Mouse (Mus musculus): ENCODE results near the gene Scn3b. TPM values are rescaled to one million over a fixed set of nuclear protein-coding genes. Genes with fewer than 3 reads are reported as not detected.

Scn3b gene
- polyA plus RNA-seq, 1 experiment = 0.38 TPM

- Histone ChIP-seq H3K4me3 (ENCODE audit: insufficient read depth, low read depth, low read length) (no peak overlapping the region), H3K4me1 (ENCODE audit: control insufficient read depth, insufficient read depth, low read length) (no peaks in the 10 kb centered on the region), H3K27me3 (replicated peaks; ENCODE audit: control insufficient read depth, insufficient read depth, low read length) (no peaks in the 10 kb centered on the region), H3K36me3 (ENCODE audit: control insufficient read depth, insufficient read depth, low read length) (no peaks in the 10 kb centered on the region), H3K27ac (ENCODE audit: insufficient read depth, low read depth, low read length) (no peak overlapping the region)
- TF ChIP-seq POLR2A (IDR thresholded peaks at IDR 0.05; ENCODE audit: low read depth, low read length) (no peak), CTCF (conservative IDR thresholded peaks at IDR 0.05; ENCODE audit: insufficient read depth, insufficient read length, low read depth, low read length) (no peak)
- no peak for DNase-seq
- WGBS = 41% methylated on average over 9 of the region's 9 CpGs
These were observed 23.6 kb upstream of the Scn3b start for GRCm38 (mm10) chr9:40245466-40245865.

DNA sequence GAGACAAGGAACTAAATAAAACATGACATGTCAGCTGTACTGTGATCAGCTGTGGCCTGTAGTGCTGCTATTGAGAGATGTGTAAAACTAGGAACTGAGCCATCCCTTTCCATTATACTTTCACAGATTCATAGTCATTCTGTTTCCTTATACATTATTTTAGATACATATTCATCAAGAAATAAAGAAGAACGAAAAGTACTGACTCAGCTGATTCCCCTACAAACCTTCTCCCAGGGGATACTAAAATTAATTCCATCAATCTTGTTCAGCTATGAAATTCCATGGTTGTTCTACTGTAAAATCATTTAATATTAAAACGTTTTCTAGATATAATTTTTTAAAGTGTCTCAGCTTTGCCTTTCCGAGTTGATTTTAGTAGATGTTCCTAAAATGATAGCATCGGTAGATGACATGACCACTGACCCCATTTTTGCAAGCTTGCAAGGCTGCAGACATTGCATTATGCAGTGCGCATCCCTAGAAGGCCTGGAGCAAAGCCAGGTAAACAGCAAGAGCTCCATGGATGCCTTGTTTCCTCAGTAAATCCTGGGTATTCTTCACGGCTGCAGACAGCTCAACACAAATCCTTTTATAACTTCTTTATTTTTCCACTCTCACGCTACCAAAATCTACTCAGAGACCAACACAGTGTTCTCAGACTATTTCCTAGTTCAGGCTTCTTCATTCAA, 22.9 kb upstream of the Scn3b start:
- H3K36me3 ChIP-seq (ENCODE audit: control insufficient read depth, insufficient read depth, low read length) = no peaks in the 10 kb centered on the region
- H3K4me3 ChIP-seq (ENCODE audit: insufficient read depth, low read depth, low read length) = no peak overlapping the region
- no peaks in the 10 kb centered on the region for H3K27me3 ChIP-seq (replicated peaks; ENCODE audit: control insufficient read depth, insufficient read depth, low read length)
- no peak overlapping the region for H3K27ac ChIP-seq (ENCODE audit: insufficient read depth, low read depth, low read length)
- no peaks in the 10 kb centered on the region for H3K4me1 ChIP-seq (ENCODE audit: control insufficient read depth, insufficient read depth, low read length)
- WGBS = 84% methylated on average over 7 of the region's 7 CpGs
- TF ChIP-seq CTCF (conservative IDR thresholded peaks at IDR 0.05; ENCODE audit: insufficient read depth, insufficient read length, low read depth, low read length) = no peak
- no peak for TF ChIP-seq POLR2A (IDR thresholded peaks at IDR 0.05; ENCODE audit: low read depth, low read length)
- DNase-seq = no peak

- no peak for TF ChIP-seq CTCF (conservative IDR thresholded peaks at IDR 0.05; ENCODE audit: insufficient read depth, insufficient read length, low read depth, low read length)
- TF ChIP-seq POLR2A (IDR thresholded peaks at IDR 0.05; ENCODE audit: low read depth, low read length) = no peak
- no peak for DNase-seq
- no peaks in the 10 kb centered on the region for H3K4me1 ChIP-seq (ENCODE audit: control insufficient read depth, insufficient read depth, low read length)
- WGBS = 87% methylated on average over 6 of the region's 6 CpGs
- no peak overlapping the region for H3K27ac ChIP-seq (ENCODE audit: insufficient read depth, low read depth, low read length)
- H3K27me3 ChIP-seq (replicated peaks; ENCODE audit: control insufficient read depth, insufficient read depth, low read length) = no peaks in the 10 kb centered on the region
- no peaks in the 10 kb centered on the region for H3K36me3 ChIP-seq (ENCODE audit: control insufficient read depth, insufficient read depth, low read length)
- H3K4me3 ChIP-seq (ENCODE audit: insufficient read depth, low read depth, low read length) = no peak overlapping the region
These were observed 22.3 kb upstream of the Scn3b start for GRCm38 (mm10) chr9:40246702-40247101.

DNA sequence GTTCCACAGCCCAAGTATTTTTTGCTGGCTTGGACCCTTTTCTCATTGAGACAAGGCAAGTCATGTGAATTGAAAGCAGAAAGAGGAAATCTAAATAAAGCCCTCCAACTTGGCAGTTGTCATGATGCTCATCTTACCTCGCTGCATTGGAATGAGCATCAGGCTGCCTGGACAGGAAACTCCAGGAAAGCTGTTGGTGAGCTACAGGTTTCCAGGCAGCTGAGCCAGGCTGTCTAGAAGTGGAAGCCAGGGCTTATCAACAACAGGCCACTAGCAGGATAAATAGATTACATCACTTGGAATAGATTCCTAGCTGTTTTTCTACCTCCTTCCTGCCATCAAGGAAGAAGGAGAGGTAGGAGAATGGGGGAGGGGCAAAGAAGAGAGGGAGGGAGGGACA, 19.9 kb upstream of the Scn3b start:
- Histone ChIP-seq H3K4me3 (ENCODE audit: insufficient read depth, low read depth, low read length) (no peak overlapping the region), H3K27me3 (replicated peaks; ENCODE audit: control insufficient read depth, insufficient read depth, low read length) (no peaks in the 10 kb centered on the region), H3K4me1 (ENCODE audit: control insufficient read depth, insufficient read depth, low read length) (no peaks in the 10 kb centered on the region), H3K27ac (ENCODE audit: insufficient read depth, low read depth, low read length) (no peak overlapping the region), H3K36me3 (ENCODE audit: control insufficient read depth, insufficient read depth, low read length) (no peaks in the 10 kb centered on the region)
- peak; percentile 2 for DNase-seq
- no peak for TF ChIP-seq CTCF (conservative IDR thresholded peaks at IDR 0.05; ENCODE audit: insufficient read depth, insufficient read length, low read depth, low read length)
- 72% methylated on average over 1 of the region's 1 CpGs for WGBS

DNA sequence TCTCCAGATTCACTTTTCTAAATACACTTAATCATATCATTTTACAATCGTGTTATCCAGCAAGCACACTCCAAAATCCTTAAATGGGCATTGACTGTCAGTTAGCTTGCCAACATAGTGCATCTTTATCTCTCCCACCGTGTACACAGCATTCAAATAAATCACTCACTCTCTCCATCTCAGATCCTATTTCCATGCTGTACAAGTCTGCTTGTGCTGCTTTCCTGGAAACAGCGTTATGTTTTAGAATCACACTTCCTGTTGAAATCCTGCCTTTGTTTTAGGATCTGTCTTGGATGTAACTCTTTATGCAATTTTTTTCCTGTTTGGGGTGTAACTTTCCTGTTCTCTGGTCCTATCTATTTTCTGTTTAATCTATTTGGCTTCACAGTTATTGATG, 16.6 kb upstream of the Scn3b start:
- no peak for DNase-seq
- TF ChIP-seq CTCF (conservative IDR thresholded peaks at IDR 0.05; ENCODE audit: insufficient read depth, insufficient read length, low read depth, low read length) (no peak), POLR2A (IDR thresholded peaks at IDR 0.05; ENCODE audit: low read depth, low read length) (no peak)
- WGBS = 40% methylated on average over 3 of the region's 3 CpGs

DNA sequence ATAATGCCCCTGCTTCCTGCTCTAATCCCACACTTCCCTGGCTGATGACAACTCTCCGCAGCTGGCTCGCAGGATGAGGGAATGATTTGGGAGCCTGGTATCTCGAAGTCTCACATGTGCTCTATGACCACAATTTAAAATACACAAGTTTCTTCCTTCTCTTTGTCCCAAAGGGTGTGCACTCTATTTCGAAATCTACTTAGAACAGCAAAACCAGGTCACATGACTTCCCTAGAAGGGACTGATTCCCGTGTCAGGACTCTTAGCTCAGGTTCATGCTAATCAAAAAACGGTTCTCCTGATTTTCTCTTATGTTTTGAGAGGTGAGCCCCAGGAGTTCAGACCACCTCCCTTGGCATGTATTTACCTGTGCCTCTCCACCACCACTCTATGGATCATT, 5.1 kb upstream of the Scn3b start:
- no peaks in the 10 kb centered on the region for H3K27me3 ChIP-seq (replicated peaks; ENCODE audit: control insufficient read depth, insufficient read depth, low read length)
- no peak overlapping the region for H3K27ac ChIP-seq (ENCODE audit: insufficient read depth, low read depth, low read length)
- no peaks in the 10 kb centered on the region for H3K4me1 ChIP-seq (ENCODE audit: control insufficient read depth, insufficient read depth, low read length)
- no peak overlapping the region for H3K4me3 ChIP-seq (ENCODE audit: insufficient read depth, low read depth, low read length)
- TF ChIP-seq POLR2A (IDR thresholded peaks at IDR 0.05; ENCODE audit: low read depth, low read length) (no peak), CTCF (conservative IDR thresholded peaks at IDR 0.05; ENCODE audit: insufficient read depth, insufficient read length, low read depth, low read length) (no peak)
- 62% methylated on average over 6 of the region's 6 CpGs for WGBS
- DNase-seq = no peak
- no peaks in the 10 kb centered on the region for H3K36me3 ChIP-seq (ENCODE audit: control insufficient read depth, insufficient read depth, low read length)

More for the DNA sequence above, 16.6 kb upstream of the Scn3b start:
- H3K4me3 ChIP-seq (ENCODE audit: insufficient read depth, low read depth, low read length) = no peak overlapping the region
- H3K27me3 ChIP-seq (replicated peaks; ENCODE audit: control insufficient read depth, insufficient read depth, low read length) = no peaks in the 10 kb centered on the region
- H3K36me3 ChIP-seq (ENCODE audit: control insufficient read depth, insufficient read depth, low read length) = no peaks in the 10 kb centered on the region
- no peaks in the 10 kb centered on the region for H3K4me1 ChIP-seq (ENCODE audit: control insufficient read depth, insufficient read depth, low read length)
- H3K27ac ChIP-seq (ENCODE audit: insufficient read depth, low read depth, low read length) = no peak overlapping the region

DNA sequence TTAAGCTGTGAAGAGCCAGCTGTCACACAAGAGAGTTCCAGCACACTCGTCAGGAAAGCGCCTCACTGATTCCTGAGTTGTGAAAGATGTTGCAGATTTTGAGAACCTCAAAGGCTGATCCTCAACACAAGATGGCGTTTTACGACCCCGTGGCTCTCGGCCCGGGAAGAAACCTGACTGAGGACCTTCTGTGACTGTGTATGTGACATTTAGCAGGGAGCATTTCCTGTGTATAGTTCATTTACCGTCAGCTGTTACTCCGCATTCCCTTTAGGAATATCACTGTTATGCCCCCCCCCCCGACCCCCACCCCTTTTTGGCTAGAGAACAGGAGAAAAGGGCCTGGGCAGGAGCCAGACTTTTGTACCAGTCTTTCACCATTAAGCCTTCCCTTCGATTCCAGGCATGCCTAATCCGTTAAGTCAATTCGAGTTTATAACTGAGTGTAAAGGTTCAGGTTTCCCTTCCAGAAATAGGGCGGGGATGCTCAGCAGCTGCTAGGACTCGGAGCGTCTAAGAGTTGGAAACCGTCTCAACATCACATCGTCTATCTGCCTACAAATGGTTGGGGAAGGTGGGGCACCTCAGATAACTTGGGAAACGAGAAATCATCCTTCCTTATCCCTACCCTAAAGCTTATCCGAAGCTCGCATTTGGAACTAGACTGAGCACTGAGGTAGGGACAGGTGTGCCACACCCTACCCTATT, 823 bp upstream of the Scn3b start:
- H3K4me1 ChIP-seq (ENCODE audit: control insufficient read depth, insufficient read depth, low read length) = no peaks in the 10 kb centered on the region
- no peaks in the 10 kb centered on the region for H3K36me3 ChIP-seq (ENCODE audit: control insufficient read depth, insufficient read depth, low read length)
- H3K27ac ChIP-seq (ENCODE audit: insufficient read depth, low read depth, low read length) = no peak overlapping the region
- DNase-seq = no peak
- no peak overlapping the region for H3K4me3 ChIP-seq (ENCODE audit: insufficient read depth, low read depth, low read length)
- TF ChIP-seq POLR2A (IDR thresholded peaks at IDR 0.05; ENCODE audit: low read depth, low read length) (no peak), CTCF (conservative IDR thresholded peaks at IDR 0.05; ENCODE audit: insufficient read depth, insufficient read length, low read depth, low read length) (no peak)
- 0 out of 2 replicates have a peak, but pooled peaks cover 2% of the 10 kb centered on the region for H3K27me3 ChIP-seq (replicated peaks; ENCODE audit: control insufficient read depth, insufficient read depth, low read length)
- WGBS = 11% methylated on average over 21 of the region's 21 CpGs

Data from kidney, adult 2 months (tissue).